Mouse (Mus musculus) embryonic fibroblast, embryonic 13.5 days (primary cell): ENCODE measurements around the gene Vmn2r77.

Source experiments
- CTCF ChIP-seq: IDR thresholded peaks from 2 replicates; pipeline ENCODE4 v1.5.1; 2011; ENCODE audit warnings: mild to moderate bottlenecking, control low read depth, low read length, moderate library complexity, borderline replicate concordance; ENCODE audit not compliant: insufficient read depth
- POLR2A ChIP-seq: IDR thresholded peaks from 2 replicates; pipeline ENCODE4 v1.6.1; 2011; ENCODE audit warnings: low read depth, mild to moderate bottlenecking, control low read depth, low read length, moderate library complexity

GRCm38 (mm10) chr7:86764628-86765027 lies 30.2 kb upstream of the Vmn2r77 start:
- TF ChIP-seq CTCF, result no peak
- no peak for TF ChIP-seq POLR2A
